Mouse (Mus musculus): ENCODE measurements around the gene Tfdp1. TPM values are rescaled to one million over a fixed set of nuclear protein-coding genes. Genes with fewer than 3 reads are reported as not detected.

Tfdp1 gene
- polyA plus RNA-seq, 1 experiment from 2014 or later: 191 TPM

- Histone ChIP-seq H3K27me3 (ENCODE audit: control insufficient read depth, insufficient read depth, low read length) (no peaks in the 10 kb centered on the region), H3K4me3 (ENCODE audit: low read depth, low read length) (no peak overlapping the region), H3K9me3 (ENCODE audit: control insufficient read depth, low read length) (no peaks in the 10 kb centered on the region), H3K4me2 (ENCODE audit: low read depth) (no peak overlapping the region), H3K27ac (ENCODE audit: low read depth, low read length) (no peak overlapping the region), H3K36me3 (ENCODE audit: control insufficient read depth, insufficient read depth, low read length) (peaks cover 13% of the 10 kb centered on the region), H3K4me1 (ENCODE audit: control insufficient read depth, insufficient read depth, low read length) (peaks cover 11% of the 10 kb centered on the region), H3K9ac (ENCODE audit: low read length) (peak overlapping the region; percentile 93)
- WGBS: 90% methylated on average over 8 of the region's 8 CpGs
- no peak for ATAC-seq (ENCODE audit: insufficient read depth, low FRiP score, low TSS enrichment)
- DNase-seq (ENCODE audit: low spot score): no peak
Observed at GRCm38 (mm10) chr8:13340650-13341049, 2.1 kb downstream of the Tfdp1 start.

- H3K27me3 ChIP-seq (ENCODE audit: control insufficient read depth, insufficient read depth, low read length): no peaks in the 10 kb centered on the region
- ATAC-seq (ENCODE audit: insufficient read depth, low FRiP score, low TSS enrichment) (no peak), DNase-seq (ENCODE audit: low spot score) (no peak)
- H3K27ac ChIP-seq (ENCODE audit: low read depth, low read length): no peak overlapping the region
- H3K36me3 ChIP-seq (ENCODE audit: control insufficient read depth, insufficient read depth, low read length): peaks cover 17% of the 10 kb centered on the region
- H3K9me3 ChIP-seq (ENCODE audit: control insufficient read depth, low read length): no peaks in the 10 kb centered on the region
- 80% methylated on average over 2 of the region's 2 CpGs for WGBS
- peaks cover 11% of the 10 kb centered on the region for H3K4me1 ChIP-seq (ENCODE audit: control insufficient read depth, insufficient read depth, low read length)
- no peak overlapping the region for H3K4me2 ChIP-seq (ENCODE audit: low read depth)
- no peak overlapping the region for H3K9ac ChIP-seq (ENCODE audit: low read length)
- H3K4me3 ChIP-seq (ENCODE audit: low read depth, low read length): no peak overlapping the region
Observed at GRCm38 (mm10) chr8:13342340-13342739, 3.8 kb downstream of the Tfdp1 start.

- no peak for DNase-seq (ENCODE audit: low spot score)
- no peak for ATAC-seq (ENCODE audit: insufficient read depth, low FRiP score, low TSS enrichment)
- no peak overlapping the region for H3K4me2 ChIP-seq (ENCODE audit: low read depth)
- H3K4me1 ChIP-seq (ENCODE audit: control insufficient read depth, insufficient read depth, low read length): peaks cover 8% of the 10 kb centered on the region
- H3K27me3 ChIP-seq (ENCODE audit: control insufficient read depth, insufficient read depth, low read length): no peaks in the 10 kb centered on the region
- no peaks in the 10 kb centered on the region for H3K9me3 ChIP-seq (ENCODE audit: control insufficient read depth, low read length)
- 92% methylated on average over 4 of the region's 4 CpGs for WGBS
- peaks cover 17% of the 10 kb centered on the region for H3K36me3 ChIP-seq (ENCODE audit: control insufficient read depth, insufficient read depth, low read length)
- no peak overlapping the region for H3K27ac ChIP-seq (ENCODE audit: low read depth, low read length)
- no peak overlapping the region for H3K4me3 ChIP-seq (ENCODE audit: low read depth, low read length)
- no peak overlapping the region for H3K9ac ChIP-seq (ENCODE audit: low read length)
Observed at GRCm38 (mm10) chr8:13343134-13343533, 4.6 kb downstream of the Tfdp1 start.

- H3K4me2 ChIP-seq (ENCODE audit: low read depth): no peak overlapping the region
- WGBS: 86% methylated on average over 7 of the region's 7 CpGs
- H3K27me3 ChIP-seq (ENCODE audit: control insufficient read depth, insufficient read depth, low read length): no peaks in the 10 kb centered on the region
- DNase-seq (ENCODE audit: low spot score): no peak
- peaks cover 21% of the 10 kb centered on the region for H3K36me3 ChIP-seq (ENCODE audit: control insufficient read depth, insufficient read depth, low read length)
- no peak overlapping the region for H3K27ac ChIP-seq (ENCODE audit: low read depth, low read length)
- H3K9ac ChIP-seq (ENCODE audit: low read length): no peak overlapping the region
- no peaks in the 10 kb centered on the region for H3K9me3 ChIP-seq (ENCODE audit: control insufficient read depth, low read length)
- H3K4me1 ChIP-seq (ENCODE audit: control insufficient read depth, insufficient read depth, low read length): no peaks in the 10 kb centered on the region
- no peak for ATAC-seq (ENCODE audit: insufficient read depth, low FRiP score, low TSS enrichment)
- no peak overlapping the region for H3K4me3 ChIP-seq (ENCODE audit: low read depth, low read length)
Observed at GRCm38 (mm10) chr8:13350052-13350451, 11.5 kb downstream of the Tfdp1 start.

DNA sequence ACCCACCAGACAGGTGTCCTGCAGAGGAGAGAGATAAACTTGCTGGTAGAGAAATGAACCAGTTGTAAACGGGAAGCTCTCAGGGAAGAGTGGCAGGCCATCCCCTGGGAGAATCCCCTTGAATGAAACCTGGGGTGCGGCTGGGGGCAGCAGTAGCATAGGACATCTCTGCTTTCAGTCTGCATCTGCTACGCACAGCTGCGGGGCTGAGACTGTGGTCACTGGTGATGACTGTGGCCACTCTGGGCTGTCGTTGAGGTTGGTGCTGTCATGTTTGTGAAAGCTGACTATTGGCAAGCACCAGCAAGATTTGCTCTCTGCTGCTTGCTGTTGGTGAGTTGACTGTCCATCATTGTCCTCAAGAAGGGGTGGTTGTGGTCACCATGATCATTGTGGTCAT lies 13.0 kb downstream of the Tfdp1 start:
- Histone ChIP-seq H3K27ac (ENCODE audit: low read depth, low read length) (no peak overlapping the region), H3K9ac (ENCODE audit: low read length) (no peak overlapping the region), H3K4me1 (ENCODE audit: control insufficient read depth, insufficient read depth, low read length) (no peaks in the 10 kb centered on the region), H3K27me3 (ENCODE audit: control insufficient read depth, insufficient read depth, low read length) (no peaks in the 10 kb centered on the region), H3K4me3 (ENCODE audit: low read depth, low read length) (no peak overlapping the region), H3K36me3 (ENCODE audit: control insufficient read depth, insufficient read depth, low read length) (peaks cover 26% of the 10 kb centered on the region), H3K4me2 (ENCODE audit: low read depth) (no peak overlapping the region), H3K9me3 (ENCODE audit: control insufficient read depth, low read length) (no peaks in the 10 kb centered on the region)
- 86% methylated on average over 5 of the region's 5 CpGs for WGBS
- no peak for ATAC-seq (ENCODE audit: insufficient read depth, low FRiP score, low TSS enrichment)
- no peak for DNase-seq (ENCODE audit: low spot score)

- ATAC-seq (ENCODE audit: insufficient read depth, low FRiP score, low TSS enrichment): no peak
- no peak overlapping the region for H3K27ac ChIP-seq (ENCODE audit: low read depth, low read length)
- H3K4me3 ChIP-seq (ENCODE audit: low read depth, low read length): no peak overlapping the region
- 92% methylated on average over 8 of the region's 8 CpGs for WGBS
- no peak for DNase-seq (ENCODE audit: low spot score)
- H3K9me3 ChIP-seq (ENCODE audit: control insufficient read depth, low read length): no peaks in the 10 kb centered on the region
- H3K4me1 ChIP-seq (ENCODE audit: control insufficient read depth, insufficient read depth, low read length): no peaks in the 10 kb centered on the region
- H3K4me2 ChIP-seq (ENCODE audit: low read depth): no peak overlapping the region
- H3K27me3 ChIP-seq (ENCODE audit: control insufficient read depth, insufficient read depth, low read length): no peaks in the 10 kb centered on the region
- peaks cover 29% of the 10 kb centered on the region for H3K36me3 ChIP-seq (ENCODE audit: control insufficient read depth, insufficient read depth, low read length)
- no peak overlapping the region; the same call in 1 of the 2 replicates for H3K9ac ChIP-seq (ENCODE audit: low read length)
Observed at GRCm38 (mm10) chr8:13352601-13353000, 14.1 kb downstream of the Tfdp1 start.

DNA sequence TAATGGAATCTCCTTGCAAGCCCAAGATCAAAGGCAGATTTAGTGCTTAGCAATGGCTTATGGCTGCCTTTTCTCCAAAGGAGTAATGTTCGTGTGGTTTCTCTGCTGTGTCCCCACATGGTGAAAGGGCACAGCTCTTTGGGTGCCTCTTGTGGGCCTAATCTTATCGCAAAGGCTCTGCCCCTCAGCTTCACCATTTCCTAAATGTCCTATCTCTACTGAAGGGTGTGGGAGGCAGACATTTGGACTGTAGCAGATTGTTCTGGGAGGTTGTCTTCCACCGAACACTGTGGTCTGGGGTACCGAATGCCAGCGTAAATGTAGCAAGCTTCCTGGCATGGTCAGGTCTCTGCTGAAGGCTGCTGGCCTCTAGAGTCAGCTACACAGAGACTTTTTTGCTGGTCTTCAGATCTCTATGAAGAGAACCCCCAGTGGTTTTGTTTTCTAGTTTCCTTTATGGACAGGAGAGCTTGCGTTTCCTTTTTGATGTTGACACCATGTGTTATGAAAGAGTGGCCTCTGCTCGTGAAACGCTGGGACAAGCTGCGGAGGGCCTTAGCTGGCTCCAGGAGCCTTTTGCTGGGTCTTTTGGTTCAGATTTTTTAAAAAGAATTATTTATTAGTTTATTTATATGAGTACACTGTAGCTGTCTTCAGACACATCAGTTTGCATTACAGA lies 14.7 kb downstream of the Tfdp1 start:
- Histone ChIP-seq H3K27ac (ENCODE audit: low read depth, low read length) (no peak overlapping the region), H3K4me2 (ENCODE audit: low read depth) (no peak overlapping the region), H3K9me3 (ENCODE audit: control insufficient read depth, low read length) (no peaks in the 10 kb centered on the region), H3K27me3 (ENCODE audit: control insufficient read depth, insufficient read depth, low read length) (no peaks in the 10 kb centered on the region), H3K4me3 (ENCODE audit: low read depth, low read length) (no peak overlapping the region), H3K9ac (ENCODE audit: low read length) (no peak overlapping the region), H3K36me3 (ENCODE audit: control insufficient read depth, insufficient read depth, low read length) (peaks cover 29% of the 10 kb centered on the region), H3K4me1 (ENCODE audit: control insufficient read depth, insufficient read depth, low read length) (no peaks in the 10 kb centered on the region)
- no peak for DNase-seq (ENCODE audit: low spot score)
- ATAC-seq (ENCODE audit: insufficient read depth, low FRiP score, low TSS enrichment): no peak
- 86% methylated on average over 9 of the region's 9 CpGs for WGBS

DNA sequence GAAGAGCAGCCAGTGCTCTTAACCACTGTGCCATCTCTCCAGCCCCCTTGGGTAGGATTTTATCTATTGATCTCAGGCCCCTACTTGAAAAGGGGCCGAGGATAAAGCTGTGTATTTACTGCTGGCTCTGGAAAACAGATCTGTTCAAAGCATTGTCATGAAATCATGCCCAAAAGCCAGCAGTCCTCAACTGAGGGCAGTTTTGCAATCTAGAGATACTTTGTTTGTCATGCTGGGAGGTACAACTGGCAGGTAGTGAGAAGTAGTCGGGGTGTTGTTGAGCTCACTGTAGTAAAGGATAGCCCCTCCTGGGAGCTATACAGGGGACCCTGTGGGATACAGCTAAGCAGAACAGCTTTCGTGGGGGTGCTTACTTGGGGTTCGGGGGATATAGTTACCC lies 15.3 kb downstream of the Tfdp1 start:
- no peak for ATAC-seq (ENCODE audit: insufficient read depth, low FRiP score, low TSS enrichment)
- no peak for DNase-seq (ENCODE audit: low spot score)
- H3K36me3 ChIP-seq (ENCODE audit: control insufficient read depth, insufficient read depth, low read length): peaks cover 31% of the 10 kb centered on the region

DNA sequence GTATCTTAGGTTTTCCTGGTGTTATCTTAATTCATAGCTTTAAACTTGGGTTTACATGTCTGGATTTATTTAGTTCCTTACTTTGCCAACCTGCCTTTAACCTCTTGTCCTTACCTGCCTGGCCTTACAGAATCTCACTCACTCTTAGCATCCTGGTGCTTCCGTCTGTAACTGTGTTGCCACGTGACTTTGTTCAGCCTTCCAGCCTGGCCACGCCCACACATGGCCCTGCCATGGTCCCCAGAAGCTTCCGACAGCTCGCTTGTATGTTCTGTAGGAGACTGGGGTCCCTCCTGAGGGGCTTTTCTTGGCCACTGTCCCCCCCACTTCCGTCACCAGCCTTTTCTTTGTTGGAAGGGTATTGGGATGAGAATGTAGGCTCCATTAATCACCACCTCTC lies 17.7 kb downstream of the Tfdp1 start:
- WGBS: 89% methylated on average over 6 of the region's 6 CpGs
- Histone ChIP-seq H3K9me3 (ENCODE audit: control insufficient read depth, low read length) (no peaks in the 10 kb centered on the region), H3K36me3 (ENCODE audit: control insufficient read depth, insufficient read depth, low read length) (peaks cover 42% of the 10 kb centered on the region), H3K4me1 (ENCODE audit: control insufficient read depth, insufficient read depth, low read length) (no peaks in the 10 kb centered on the region), H3K27ac (ENCODE audit: low read depth, low read length) (no peak overlapping the region), H3K4me3 (ENCODE audit: low read depth, low read length) (no peak overlapping the region), H3K27me3 (ENCODE audit: control insufficient read depth, insufficient read depth, low read length) (no peaks in the 10 kb centered on the region), H3K4me2 (ENCODE audit: low read depth) (no peak overlapping the region), H3K9ac (ENCODE audit: low read length) (no peak overlapping the region)
- DNase-seq (ENCODE audit: low spot score) (no peak), ATAC-seq (ENCODE audit: insufficient read depth, low FRiP score, low TSS enrichment) (no peak)

More for the DNA sequence above, 15.3 kb downstream of the Tfdp1 start:
- no peak overlapping the region for H3K4me3 ChIP-seq (ENCODE audit: low read depth, low read length)
- no peaks in the 10 kb centered on the region for H3K27me3 ChIP-seq (ENCODE audit: control insufficient read depth, insufficient read depth, low read length)
- no peak overlapping the region for H3K9ac ChIP-seq (ENCODE audit: low read length)
- H3K27ac ChIP-seq (ENCODE audit: low read depth, low read length): no peak overlapping the region
- no peak overlapping the region for H3K4me2 ChIP-seq (ENCODE audit: low read depth)
- H3K4me1 ChIP-seq (ENCODE audit: control insufficient read depth, insufficient read depth, low read length): no peaks in the 10 kb centered on the region
- no peaks in the 10 kb centered on the region for H3K9me3 ChIP-seq (ENCODE audit: control insufficient read depth, low read length)
- WGBS: 90% methylated on average over 4 of the region's 4 CpGs

Data from neural tube, embryonic 11.5 days (tissue).